Mouse (Mus musculus) embryonic fibroblast, embryonic 13.5 days (primary cell): ENCODE measurements at regions not wholly inside any gene's neighbourhood (a gene's known extent, or its start where the extent isn't known, plus 50 kb on each side); places are given as distances from the start of the nearest gene placed in this dataset.
A peak's percentile ranks its signal among the peaks of the same experiment; 100 is the strongest.

Experiments
- H3K27ac ChIP-seq: 2 replicates; pipeline ENCODE4 v1.5.1; 2012; ENCODE audit warnings: low read length, control low read depth, inconsistent platforms; ENCODE audit not compliant: insufficient read depth
- H3K4me1 ChIP-seq: 2 replicates; pipeline ENCODE4 v1.6.1; 2011; ENCODE audit warnings: low read length; ENCODE audit not compliant: control insufficient read depth, insufficient read depth
- H3K4me3 ChIP-seq: 2 replicates; pipeline ENCODE4 v1.5.1; 2011; ENCODE audit warnings: mild to moderate bottlenecking, control low read depth, low read length; ENCODE audit not compliant: insufficient read depth
- CTCF ChIP-seq: IDR thresholded peaks from 2 replicates; pipeline ENCODE4 v1.5.1; 2011; ENCODE audit warnings: mild to moderate bottlenecking, control low read depth, low read length, moderate library complexity, borderline replicate concordance; ENCODE audit not compliant: insufficient read depth
- POLR2A ChIP-seq: IDR thresholded peaks from 2 replicates; pipeline ENCODE4 v1.6.1; 2011; ENCODE audit warnings: low read depth, mild to moderate bottlenecking, control low read depth, low read length, moderate library complexity

GRCm38 (mm10) chr2:106415474-106416019 lies 277.5 kb upstream of the Mpped2 start:
- TF ChIP-seq CTCF: no peak
- peaks cover 2% of the 10 kb centered on the region; the same call in 1 of the 2 replicates for H3K4me1 ChIP-seq
- H3K27ac ChIP-seq: no peak overlapping the region

GRCm38 (mm10) chr2:106418181-106418580 lies 274.9 kb upstream of the Mpped2 start:
- TF ChIP-seq POLR2A (no peak), CTCF (no peak)
- Histone ChIP-seq H3K4me3 (no peak overlapping the region), H3K27ac (no peak overlapping the region), H3K4me1 (no peaks in the 10 kb centered on the region)

More at GRCm38 (mm10) chr2:106415474-106416019, 277.5 kb upstream of the Mpped2 start:
- no peak overlapping the region for H3K4me3 ChIP-seq

- no peak overlapping the region for H3K4me3 ChIP-seq
- peaks cover 6% of the 10 kb centered on the region for H3K4me1 ChIP-seq
- no peak overlapping the region for H3K27ac ChIP-seq
- no peak for TF ChIP-seq CTCF
- TF ChIP-seq POLR2A: no peak
Measured at GRCm38 (mm10) chr2:106424974-106425373, 268.1 kb upstream of the Mpped2 start.

GRCm38 (mm10) chr2:106425451-106425881 lies 267.6 kb upstream of the Mpped2 start:
- H3K4me3 ChIP-seq: no peak overlapping the region
- H3K27ac ChIP-seq: no peak overlapping the region
- peaks cover 6% of the 10 kb centered on the region for H3K4me1 ChIP-seq
- TF ChIP-seq CTCF (no peak), POLR2A (no peak)

GRCm38 (mm10) chr2:106426010-106426409 lies 267.1 kb upstream of the Mpped2 start:
- TF ChIP-seq CTCF (no peak), POLR2A (0 out of 2 replicates have a peak, but pooled peaks have one; percentile 32)
- H3K4me1 ChIP-seq: peaks cover 6% of the 10 kb centered on the region
- no peak overlapping the region for H3K27ac ChIP-seq
- no peak overlapping the region for H3K4me3 ChIP-seq

GRCm38 (mm10) chr2:106427237-106427636 lies 265.8 kb upstream of the Mpped2 start:
- H3K4me3 ChIP-seq: no peak overlapping the region
- TF ChIP-seq POLR2A: no peak
- TF ChIP-seq CTCF: no peak
- H3K4me1 ChIP-seq: peaks cover 6% of the 10 kb centered on the region
- 0 out of 2 replicates have a peak overlapping the region, but pooled peaks have one; percentile 23 for H3K27ac ChIP-seq

GRCm38 (mm10) chr2:106428909-106429308 lies 264.2 kb upstream of the Mpped2 start:
- Histone ChIP-seq H3K4me1 (peaks cover 6% of the 10 kb centered on the region), H3K27ac (no peak overlapping the region), H3K4me3 (no peak overlapping the region)
- TF ChIP-seq CTCF (no peak), POLR2A (no peak)

GRCm38 (mm10) chr2:106431141-106431540 lies 261.9 kb upstream of the Mpped2 start:
- peaks cover 3% of the 10 kb centered on the region; the same call in 1 of the 2 replicates for H3K4me1 ChIP-seq
- no peak overlapping the region for H3K27ac ChIP-seq
- H3K4me3 ChIP-seq: no peak overlapping the region
- peak; percentile 61; the same call in 1 of the 2 replicates for TF ChIP-seq CTCF
- TF ChIP-seq POLR2A: no peak

- H3K4me3 ChIP-seq: no peak overlapping the region
- no peak overlapping the region for H3K27ac ChIP-seq
- no peak for TF ChIP-seq POLR2A
- no peak for TF ChIP-seq CTCF
- no peaks in the 10 kb centered on the region for H3K4me1 ChIP-seq
Measured at GRCm38 (mm10) chr2:106431637-106432199, 261.4 kb upstream of the Mpped2 start.

- no peak for TF ChIP-seq CTCF
- no peak for TF ChIP-seq POLR2A
- H3K27ac ChIP-seq: no peak overlapping the region
- H3K4me1 ChIP-seq: no peaks in the 10 kb centered on the region
- no peak overlapping the region for H3K4me3 ChIP-seq
Measured at GRCm38 (mm10) chr2:106436136-106436535, 256.9 kb upstream of the Mpped2 start.
